Mouse (Mus musculus): ENCODE data around the gene Shd. TPM values are rescaled to one million over a fixed set of nuclear protein-coding genes. Genes with fewer than 3 reads are reported as not detected.

Gene Shd
- polyA plus RNA-seq, 1 experiment from 2014 or later = 41.4 TPM

DNA sequence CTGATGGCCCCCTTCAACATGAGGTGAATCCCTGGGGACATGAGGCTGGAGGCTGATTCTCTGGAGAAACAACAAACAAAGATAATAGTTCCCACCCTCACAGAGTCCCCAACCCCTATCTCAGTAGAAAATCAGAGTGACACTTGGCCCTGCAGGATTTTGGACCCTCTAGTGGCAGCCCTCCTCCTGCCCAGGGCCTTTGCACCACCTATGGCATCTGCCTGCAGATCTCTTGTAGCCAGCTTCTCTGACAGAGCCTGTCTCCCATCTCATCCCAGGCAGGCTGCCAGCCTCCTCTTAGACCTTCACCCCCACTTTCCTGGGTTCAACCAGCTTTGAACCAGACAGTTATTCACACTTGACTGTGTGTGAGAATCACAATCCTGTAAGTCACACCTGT lies 9.5 kb upstream of the Shd start:
- peaks cover 21% of the 10 kb centered on the region for H3K4me1 ChIP-seq
- H3K4me3 ChIP-seq = no peak overlapping the region
- no peak overlapping the region for H3K4me2 ChIP-seq (replicated peaks)
- H3K9me3 ChIP-seq = no peaks in the 10 kb centered on the region
- H3K27ac ChIP-seq = no peak overlapping the region
- no peak for ATAC-seq (ENCODE audit: insufficient number of reproducible peaks, insufficient read depth, low FRiP score, low TSS enrichment)
- no peak overlapping the region for H3K9ac ChIP-seq
- no peaks in the 10 kb centered on the region for H3K27me3 ChIP-seq
- H3K36me3 ChIP-seq = peaks cover 28% of the 10 kb centered on the region

DNA sequence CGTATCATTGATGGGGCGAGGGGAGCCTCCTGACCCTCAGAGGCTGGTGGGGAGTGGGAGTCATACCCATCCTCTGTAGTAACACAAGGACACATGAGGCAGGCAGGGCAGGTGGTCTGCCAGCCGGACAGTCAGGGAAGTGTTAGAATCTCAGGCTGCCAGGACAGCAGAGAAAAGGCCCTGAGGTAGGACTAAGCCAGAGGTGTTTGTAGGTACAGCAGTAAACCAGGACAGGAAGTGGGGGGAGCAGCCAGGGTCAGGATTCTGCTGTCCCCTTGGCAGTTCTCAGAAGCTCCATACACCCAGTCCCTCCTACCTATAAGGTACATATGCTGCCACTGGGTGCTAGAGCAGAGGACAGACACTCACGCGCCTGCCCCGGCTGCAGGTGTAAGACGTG lies 8.6 kb upstream of the Shd start:
- H3K4me3 ChIP-seq = no peak overlapping the region
- no peak overlapping the region for H3K9ac ChIP-seq
- H3K4me2 ChIP-seq (replicated peaks) = no peak overlapping the region
- H3K27ac ChIP-seq = no peak overlapping the region
- H3K4me1 ChIP-seq = peaks cover 19% of the 10 kb centered on the region
- ATAC-seq (ENCODE audit: insufficient number of reproducible peaks, insufficient read depth, low FRiP score, low TSS enrichment) = no peak
- no peaks in the 10 kb centered on the region for H3K9me3 ChIP-seq
- 95% methylated on average over 7 of the region's 7 CpGs for WGBS
- peaks cover 35% of the 10 kb centered on the region for H3K36me3 ChIP-seq
- no peaks in the 10 kb centered on the region for H3K27me3 ChIP-seq

DNA sequence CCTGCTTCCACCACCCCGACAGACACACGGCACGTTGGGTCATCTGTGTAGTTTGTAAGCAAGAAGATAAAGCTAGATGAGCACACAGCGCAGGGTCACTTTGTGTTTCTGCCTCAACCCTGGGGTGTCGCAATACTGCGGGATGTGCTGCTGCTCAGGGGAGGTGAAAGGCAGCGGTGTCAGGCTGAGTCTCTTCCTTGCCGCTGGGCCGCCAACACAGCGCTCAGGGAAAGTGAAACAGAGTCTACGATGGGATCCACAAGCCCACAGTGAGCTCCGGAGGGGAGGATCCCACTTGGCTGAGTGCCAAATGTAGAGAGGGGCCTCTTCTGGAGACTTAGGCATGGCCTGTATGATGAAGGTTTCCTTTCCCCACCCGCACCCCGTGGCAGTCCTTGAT lies 7.1 kb upstream of the Shd start:
- Histone ChIP-seq H3K4me2 (replicated peaks) (no peak overlapping the region), H3K9ac (no peak overlapping the region), H3K4me3 (no peak overlapping the region), H3K36me3 (peaks cover 46% of the 10 kb centered on the region), H3K4me1 (peaks cover 16% of the 10 kb centered on the region), H3K27me3 (no peaks in the 10 kb centered on the region), H3K9me3 (no peaks in the 10 kb centered on the region), H3K27ac (no peak overlapping the region)
- ATAC-seq (ENCODE audit: insufficient number of reproducible peaks, insufficient read depth, low FRiP score, low TSS enrichment) = no peak
- WGBS = 82% methylated on average over 14 of the region's 14 CpGs

DNA sequence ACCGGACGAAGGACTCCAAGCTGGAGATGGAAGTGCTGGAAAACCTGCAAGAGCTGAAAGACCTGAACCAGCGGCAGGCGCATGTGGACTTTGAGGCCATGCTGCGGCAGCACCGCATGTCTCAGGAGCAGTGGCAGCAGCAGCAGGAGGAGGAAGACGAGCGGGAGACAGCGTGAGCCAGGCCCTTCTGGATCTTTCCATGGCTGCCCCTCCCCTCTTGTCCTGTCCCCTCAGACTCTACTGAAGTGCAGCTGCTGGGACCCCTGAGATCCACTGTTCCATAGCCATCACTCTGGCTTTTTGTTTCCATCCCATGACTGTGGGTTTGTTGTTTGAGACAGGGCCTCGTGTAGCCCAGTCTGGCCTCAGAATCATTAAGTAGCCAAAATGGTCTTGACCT lies 5.8 kb upstream of the Shd start:
- Histone ChIP-seq H3K9ac (no peak overlapping the region), H3K36me3 (peaks cover 46% of the 10 kb centered on the region), H3K4me2 (replicated peaks) (no peak overlapping the region), H3K4me1 (peaks cover 17% of the 10 kb centered on the region), H3K27me3 (no peaks in the 10 kb centered on the region), H3K9me3 (no peaks in the 10 kb centered on the region), H3K27ac (no peak overlapping the region), H3K4me3 (no peak overlapping the region)
- 90% methylated on average over 10 of the region's 10 CpGs for WGBS
- no peak for ATAC-seq (ENCODE audit: insufficient number of reproducible peaks, insufficient read depth, low FRiP score, low TSS enrichment)

DNA sequence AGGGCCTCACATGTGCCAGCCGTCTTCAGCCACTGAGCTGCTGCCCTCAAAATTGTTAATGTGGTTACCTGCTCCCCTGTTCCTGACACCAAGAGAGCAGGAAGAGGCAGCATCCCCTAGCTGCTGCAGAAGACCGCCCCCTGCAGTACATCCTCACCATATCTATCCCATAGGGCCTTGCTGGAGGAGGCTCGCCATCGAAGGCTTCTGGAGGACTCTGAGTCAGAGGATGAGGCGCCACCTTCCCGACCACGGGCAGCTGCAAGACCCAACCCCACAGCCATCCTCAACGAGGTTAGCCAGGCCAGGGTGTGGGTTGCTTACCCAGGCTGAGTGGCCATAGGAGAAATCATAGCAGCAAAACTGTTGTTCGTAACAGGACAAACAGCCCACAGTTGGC lies 5.3 kb upstream of the Shd start:
- WGBS = 82% methylated on average over 9 of the region's 9 CpGs
- H3K9me3 ChIP-seq = no peaks in the 10 kb centered on the region
- no peak overlapping the region for H3K27ac ChIP-seq
- H3K4me1 ChIP-seq = peaks cover 19% of the 10 kb centered on the region
- H3K4me2 ChIP-seq (replicated peaks) = no peak overlapping the region
- H3K9ac ChIP-seq = no peak overlapping the region; the same call in 1 of the 2 replicates
- no peak overlapping the region for H3K4me3 ChIP-seq
- ATAC-seq (ENCODE audit: insufficient number of reproducible peaks, insufficient read depth, low FRiP score, low TSS enrichment) = no peak
- H3K36me3 ChIP-seq = peaks cover 46% of the 10 kb centered on the region
- no peaks in the 10 kb centered on the region for H3K27me3 ChIP-seq

DNA sequence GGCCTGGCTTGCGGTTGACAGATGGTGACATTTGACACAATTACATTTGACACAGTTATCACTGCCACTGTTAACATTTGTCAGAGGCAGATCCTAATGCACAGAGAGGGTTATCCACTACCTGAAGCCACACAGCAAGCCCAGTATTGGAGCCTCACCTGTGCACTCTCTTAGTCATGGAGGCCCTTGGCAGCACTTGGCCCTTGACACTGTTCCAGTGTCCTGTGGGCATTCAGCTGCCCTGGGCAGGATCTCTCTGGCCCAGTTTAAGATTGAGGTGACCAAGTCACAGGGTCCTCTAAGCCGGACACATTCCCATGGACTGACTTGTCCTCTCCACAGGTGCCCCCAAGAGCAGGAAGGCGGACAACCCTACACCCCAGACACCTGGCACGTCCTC lies 3.1 kb upstream of the Shd start:
- H3K4me3 ChIP-seq = no peak overlapping the region
- WGBS = 90% methylated on average over 4 of the region's 4 CpGs
- H3K9ac ChIP-seq = no peak overlapping the region
- H3K4me2 ChIP-seq (replicated peaks) = no peak overlapping the region
- no peak for ATAC-seq (ENCODE audit: insufficient number of reproducible peaks, insufficient read depth, low FRiP score, low TSS enrichment)
- peaks cover 24% of the 10 kb centered on the region; the same call in 1 of the 2 replicates for H3K4me1 ChIP-seq
- no peak overlapping the region for H3K27ac ChIP-seq
- H3K36me3 ChIP-seq = peaks cover 40% of the 10 kb centered on the region
- H3K27me3 ChIP-seq = 0 out of 2 replicates have a peak, but pooled peaks cover 6% of the 10 kb centered on the region
- no peaks in the 10 kb centered on the region for H3K9me3 ChIP-seq

DNA sequence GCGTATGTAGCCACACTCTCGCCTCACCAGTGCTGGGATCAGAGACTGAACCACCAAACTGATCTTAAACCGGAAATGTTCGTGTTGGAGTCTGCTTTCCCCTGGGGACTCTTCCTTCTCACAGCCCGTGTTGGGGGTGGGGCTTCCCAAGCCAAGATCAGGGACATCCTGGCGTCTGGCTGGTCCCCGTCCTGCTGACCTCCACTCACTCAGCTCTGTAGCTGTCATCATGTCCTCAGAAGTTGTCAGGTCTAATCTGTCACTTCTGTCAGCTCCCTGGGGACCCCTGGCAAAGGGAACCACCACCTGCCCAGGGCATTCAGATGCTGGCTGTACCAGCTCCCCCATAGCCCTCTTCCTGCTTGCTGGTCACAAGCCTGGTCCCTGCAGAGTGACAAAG lies 2.1 kb upstream of the Shd start:
- no peak overlapping the region; the same call in 1 of the 2 replicates for H3K9ac ChIP-seq

DNA sequence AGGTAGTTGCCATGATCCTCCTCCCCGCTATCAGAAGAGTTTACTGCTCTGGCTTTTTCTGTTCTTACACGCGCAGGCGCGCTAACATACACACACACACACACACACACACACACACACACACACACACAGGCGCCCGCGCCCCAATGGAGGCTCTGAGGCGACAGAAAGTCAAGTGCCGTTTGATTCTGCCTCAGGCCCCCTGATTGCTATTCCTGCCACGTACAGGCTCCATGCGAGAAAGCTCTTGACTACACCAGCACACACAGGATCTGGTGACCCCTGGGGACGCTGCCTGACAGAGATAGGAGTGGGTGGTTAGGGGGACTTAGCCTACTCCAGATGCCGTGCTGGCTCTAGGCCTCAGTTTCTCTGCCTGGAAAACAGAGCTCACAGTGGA lies 707 bp upstream of the Shd start:
- Histone ChIP-seq H3K36me3 (peaks cover 31% of the 10 kb centered on the region), H3K4me3 (peak overlapping the region; percentile 53; the same call in 1 of the 2 replicates), H3K27ac (no peak overlapping the region), H3K9ac (no peak overlapping the region), H3K4me1 (peaks cover 21% of the 10 kb centered on the region; the same call in 1 of the 2 replicates), H3K9me3 (no peaks in the 10 kb centered on the region), H3K27me3 (0 out of 2 replicates have a peak, but pooled peaks cover 6% of the 10 kb centered on the region), H3K4me2 (replicated peaks) (peak overlapping the region; percentile 68; the same call in 1 of the 2 replicates)
- 44% methylated on average over 14 of the region's 14 CpGs for WGBS
- no peak for ATAC-seq (ENCODE audit: insufficient number of reproducible peaks, insufficient read depth, low FRiP score, low TSS enrichment)

More for the DNA sequence above, 2.1 kb upstream of the Shd start:
- H3K36me3 ChIP-seq = peaks cover 33% of the 10 kb centered on the region
- H3K4me1 ChIP-seq = peaks cover 21% of the 10 kb centered on the region; the same call in 1 of the 2 replicates
- H3K27me3 ChIP-seq = 0 out of 2 replicates have a peak, but pooled peaks cover 6% of the 10 kb centered on the region
- ATAC-seq (ENCODE audit: insufficient number of reproducible peaks, insufficient read depth, low FRiP score, low TSS enrichment) = no peak
- H3K9me3 ChIP-seq = no peaks in the 10 kb centered on the region
- no peak overlapping the region for H3K4me3 ChIP-seq
- no peak overlapping the region for H3K4me2 ChIP-seq (replicated peaks)
- 56% methylated on average over 7 of the region's 7 CpGs for WGBS
- H3K27ac ChIP-seq = no peak overlapping the region

DNA sequence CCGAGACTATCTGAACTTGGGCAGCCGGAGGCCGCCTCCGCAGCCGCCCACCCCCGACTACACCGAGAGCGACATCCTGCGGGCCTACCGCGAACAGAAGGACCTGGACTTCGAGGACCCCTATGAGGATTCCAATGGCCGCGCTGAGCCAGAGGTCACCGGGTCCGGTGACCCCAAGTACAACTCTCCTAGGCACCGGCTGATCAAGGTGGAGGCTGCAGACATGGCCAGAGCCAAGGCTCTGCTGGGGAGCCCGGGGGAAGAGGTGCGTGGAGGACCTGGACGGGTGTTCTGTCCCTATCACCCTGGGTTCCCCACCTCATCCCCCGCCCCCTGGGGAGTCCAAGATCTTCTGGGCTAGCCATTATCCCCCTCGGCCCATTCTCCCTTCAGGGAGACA lies 1.2 kb downstream of the Shd start:
- H3K27ac ChIP-seq = no peak overlapping the region
- WGBS = 23% methylated on average over 22 of the region's 22 CpGs
- peaks cover 21% of the 10 kb centered on the region; the same call in 1 of the 2 replicates for H3K4me1 ChIP-seq

DNA sequence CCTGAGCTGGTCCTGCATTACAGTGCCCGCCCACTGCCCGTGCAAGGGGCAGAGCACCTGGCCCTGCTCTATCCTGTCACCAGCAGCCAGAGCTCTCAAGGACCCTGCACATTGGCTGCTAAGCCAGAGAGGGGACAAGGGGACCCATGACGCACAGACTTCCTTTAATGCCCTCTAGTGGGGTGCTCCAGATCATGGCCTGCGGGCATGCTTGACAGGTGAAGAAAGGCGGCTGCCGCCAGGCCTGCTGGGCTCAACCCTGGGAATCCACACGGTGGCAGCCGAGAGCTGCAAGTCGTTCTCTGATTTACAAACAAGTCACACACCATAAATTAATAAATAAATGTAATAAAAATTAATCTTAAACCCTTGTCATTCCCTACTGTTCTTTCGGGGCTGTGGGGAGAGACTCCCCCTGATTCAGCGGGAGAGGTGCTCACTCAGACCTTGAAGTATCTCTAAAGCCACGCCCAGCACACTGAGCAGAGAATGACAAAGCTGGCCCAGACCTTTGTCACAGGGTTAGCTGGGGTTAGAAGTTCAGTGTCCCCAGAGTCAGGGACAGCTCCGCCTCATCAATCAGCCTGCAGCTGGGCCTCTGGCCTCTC lies 6.1 kb downstream of the Shd start:
- 18% methylated on average over 13 of the region's 13 CpGs for WGBS
- 0 out of 2 replicates have a peak, but pooled peaks have one; percentile 52 for ATAC-seq (ENCODE audit: insufficient number of reproducible peaks, insufficient read depth, low FRiP score, low TSS enrichment)
- H3K27me3 ChIP-seq = 0 out of 2 replicates have a peak, but pooled peaks cover 5% of the 10 kb centered on the region
- H3K9me3 ChIP-seq = no peaks in the 10 kb centered on the region
- H3K4me3 ChIP-seq = no peak overlapping the region
- peaks cover 2% of the 10 kb centered on the region; the same call in 1 of the 2 replicates for H3K4me1 ChIP-seq
- no peak overlapping the region for H3K9ac ChIP-seq
- H3K27ac ChIP-seq = no peak overlapping the region
- no peak overlapping the region for H3K4me2 ChIP-seq (replicated peaks)
- H3K36me3 ChIP-seq = peaks cover 4% of the 10 kb centered on the region; the same call in 1 of the 2 replicates

More for the DNA sequence above, 1.2 kb downstream of the Shd start:
- 0 out of 2 replicates have a peak overlapping the region, but pooled peaks have one; percentile 16 for H3K9ac ChIP-seq
- H3K4me3 ChIP-seq = peak overlapping the region; percentile 53
- H3K4me2 ChIP-seq (replicated peaks) = peak overlapping the region; percentile 68
- H3K27me3 ChIP-seq = 0 out of 2 replicates have a peak, but pooled peaks cover 6% of the 10 kb centered on the region
- H3K36me3 ChIP-seq = peaks cover 17% of the 10 kb centered on the region
- H3K9me3 ChIP-seq = no peaks in the 10 kb centered on the region
- no peak for ATAC-seq (ENCODE audit: insufficient number of reproducible peaks, insufficient read depth, low FRiP score, low TSS enrichment)

DNA sequence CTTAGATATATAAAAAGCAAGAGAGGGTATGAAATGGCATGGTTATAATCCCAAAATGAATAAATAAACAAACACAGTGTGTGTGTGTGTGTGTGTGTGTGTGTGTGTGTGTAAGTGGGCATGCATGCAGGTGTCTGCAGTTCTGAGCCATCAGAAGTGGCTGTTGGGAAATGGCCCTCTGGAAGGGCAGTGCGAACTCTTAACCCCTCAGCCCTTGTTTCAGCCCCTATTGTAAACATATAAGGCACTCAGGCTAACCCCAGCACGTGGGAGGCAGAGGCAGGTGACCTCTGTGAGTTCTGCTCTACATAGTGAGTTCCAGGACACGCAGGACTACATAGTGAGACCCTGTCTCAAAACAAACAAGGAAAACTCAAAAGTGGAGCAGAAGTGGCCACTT lies 7.0 kb downstream of the Shd start:
- H3K4me1 ChIP-seq = no peaks in the 10 kb centered on the region
- H3K4me3 ChIP-seq = no peak overlapping the region
- 50% methylated on average over 3 of the region's 3 CpGs for WGBS
- H3K4me2 ChIP-seq (replicated peaks) = no peak overlapping the region
- ATAC-seq (ENCODE audit: insufficient number of reproducible peaks, insufficient read depth, low FRiP score, low TSS enrichment) = no peak
- no peaks in the 10 kb centered on the region for H3K27me3 ChIP-seq
- H3K27ac ChIP-seq = no peak overlapping the region
- H3K36me3 ChIP-seq = peaks cover 4% of the 10 kb centered on the region; the same call in 1 of the 2 replicates
- no peak overlapping the region for H3K9ac ChIP-seq
- H3K9me3 ChIP-seq = no peaks in the 10 kb centered on the region

Measured in embryonic facial prominence, embryonic 12.5 days (tissue).